Mouse (Mus musculus) forebrain, embryonic 10.5 days (tissue): ENCODE data around the gene Elovl3. TPM values are rescaled to one million over a fixed set of nuclear protein-coding genes. Genes with fewer than 3 reads are reported as not detected.

Experiments used
- DNase-seq: peaks from one replicate; pipeline ENCODE4 v3.0.0-alpha.2; 2017; ENCODE audit warnings: low spot score; ENCODE audit errors: extremely low spot score
- H3K27ac ChIP-seq: fragments of 300-500 bp; sonication (generic); 2 replicates; pipeline ENCODE4 v1.5.1; 2016; ENCODE audit warnings: mild to moderate bottlenecking
- H3K27me3 ChIP-seq: fragments of 300-500 bp; sonication (generic); 2 replicates; pipeline ENCODE4 v1.6.1; 2016; ENCODE audit warnings: mild to moderate bottlenecking; ENCODE audit not compliant: poor library complexity, severe bottlenecking
- H3K36me3 ChIP-seq: fragments of 300-500 bp; sonication (generic); replicated peaks from 2 replicates; pipeline ENCODE4 v1.6.1; 2016; ENCODE audit warnings: mild to moderate bottlenecking, moderate library complexity
- H3K4me1 ChIP-seq: fragments of 300-500 bp; sonication (generic); 2 replicates; pipeline ENCODE4 v1.6.1; 2016
- H3K4me3 ChIP-seq: fragments of 300-500 bp; sonication (generic); 2 replicates; pipeline ENCODE4 v1.5.1; 2016; ENCODE audit warnings: mild to moderate bottlenecking, moderate library complexity
- H3K9me3 ChIP-seq: fragments of 300-500 bp; sonication (generic); 2 replicates; pipeline ENCODE4 v1.6.1; 2016; ENCODE audit warnings: mild to moderate bottlenecking, moderate library complexity
- WGBS: fragments of 180-500 bp; shearing (Covaris S2); methylation state at CpG from one replicate; pipeline ENCODE4 v1.1.7; 2016; 5-methylcytosine and 5-hydroxymethylcytosine counted together
- polyA plus RNA-seq: library from polyadenylated mRNA; unstranded; fragments of >200 nt; fragmentation: Nextera tagmentation; extraction: Ambion mirVana; gene quantifications from 2 replicates; pipeline ENCODE4 v1.2.1, GENCODE M21; 2016

Gene Elovl3
- 0.07 and 0.17 TPM in 2 replicates for polyA plus RNA-seq

GRCm38 (mm10) chr19:46131694-46132525 is at the start of gene Elovl3:
Elovl3 (plus strand) TSS chr19:46131897.
- no peaks in the 10 kb centered on the region for H3K36me3 ChIP-seq
- no peak for DNase-seq
- no peak within 1 kb of the TSS for H3K27ac ChIP-seq
- H3K9me3 ChIP-seq: no peaks in the 10 kb centered on the region
- H3K4me3 ChIP-seq: peak within 1 kb of the TSS; percentile 37
- peaks cover 38% of the 10 kb centered on the region for H3K4me1 ChIP-seq
- H3K27me3 ChIP-seq: peaks cover 70% of the 10 kb centered on the region
- 2% methylated on average over 31 of the region's 31 CpGs for WGBS

- 98% methylated on average over 8 of the region's 8 CpGs for WGBS
- DNase-seq: no peak
- Histone ChIP-seq H3K27ac (no peak overlapping the region), H3K9me3 (no peaks in the 10 kb centered on the region), H3K4me3 (no peak overlapping the region), H3K36me3 (peaks cover 65% of the 10 kb centered on the region), H3K4me1 (no peaks in the 10 kb centered on the region), H3K27me3 (no peaks in the 10 kb centered on the region)
Observed at GRCm38 (mm10) chr19:46085185-46085584, 46.5 kb upstream of the Elovl3 start.

- H3K4me1 ChIP-seq: no peaks in the 10 kb centered on the region
- H3K4me3 ChIP-seq: no peak overlapping the region
- H3K27me3 ChIP-seq: no peaks in the 10 kb centered on the region
- WGBS: 62% methylated on average over 3 of the region's 3 CpGs
- H3K27ac ChIP-seq: no peak overlapping the region
- H3K36me3 ChIP-seq: peaks cover 54% of the 10 kb centered on the region
- DNase-seq: no peak
- no peaks in the 10 kb centered on the region for H3K9me3 ChIP-seq
Observed at GRCm38 (mm10) chr19:46086337-46086736, 45.4 kb upstream of the Elovl3 start.

DNA sequence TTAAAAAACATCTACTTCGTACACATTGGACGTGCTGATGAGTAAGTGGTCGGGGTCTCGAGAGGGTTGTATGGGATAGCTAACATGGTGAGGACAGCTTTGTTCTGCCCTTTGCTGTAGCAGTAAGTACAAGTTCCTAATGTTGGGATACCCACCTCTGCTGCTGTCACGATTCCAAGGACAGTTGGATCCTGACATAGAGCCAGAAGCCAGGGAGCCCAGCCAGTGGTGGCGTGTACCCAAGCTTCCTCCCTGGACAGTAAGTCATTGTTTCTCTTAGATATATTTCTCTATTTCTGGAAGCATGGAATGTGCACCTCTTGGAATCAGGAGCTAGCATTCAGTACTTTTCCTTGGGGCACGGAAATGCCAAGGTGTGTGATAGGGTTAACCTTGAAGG is 43.8 kb upstream of the Elovl3 start:
- no peaks in the 10 kb centered on the region for H3K9me3 ChIP-seq
- H3K27me3 ChIP-seq: no peaks in the 10 kb centered on the region
- no peak for DNase-seq
- H3K4me3 ChIP-seq: no peak overlapping the region
- WGBS: 88% methylated on average over 7 of the region's 7 CpGs
- no peak overlapping the region for H3K27ac ChIP-seq
- no peaks in the 10 kb centered on the region for H3K4me1 ChIP-seq
- peaks cover 38% of the 10 kb centered on the region for H3K36me3 ChIP-seq

GRCm38 (mm10) chr19:46091641-46092040 is 40.1 kb upstream of the Elovl3 start:
- Histone ChIP-seq H3K36me3 (peaks cover under 1% of the 10 kb centered on the region), H3K27ac (no peak overlapping the region), H3K4me3 (no peak overlapping the region), H3K9me3 (no peaks in the 10 kb centered on the region), H3K4me1 (no peaks in the 10 kb centered on the region), H3K27me3 (no peaks in the 10 kb centered on the region)
- DNase-seq: no peak
- WGBS: 89% methylated on average over 4 of the region's 4 CpGs

- Histone ChIP-seq H3K4me3 (no peak overlapping the region), H3K27me3 (no peaks in the 10 kb centered on the region), H3K4me1 (no peaks in the 10 kb centered on the region), H3K36me3 (no peaks in the 10 kb centered on the region), H3K27ac (no peak overlapping the region), H3K9me3 (no peaks in the 10 kb centered on the region)
- DNase-seq: no peak
- WGBS: 94% methylated on average over 2 of the region's 2 CpGs
Observed at GRCm38 (mm10) chr19:46094144-46094543, 37.6 kb upstream of the Elovl3 start.

DNA sequence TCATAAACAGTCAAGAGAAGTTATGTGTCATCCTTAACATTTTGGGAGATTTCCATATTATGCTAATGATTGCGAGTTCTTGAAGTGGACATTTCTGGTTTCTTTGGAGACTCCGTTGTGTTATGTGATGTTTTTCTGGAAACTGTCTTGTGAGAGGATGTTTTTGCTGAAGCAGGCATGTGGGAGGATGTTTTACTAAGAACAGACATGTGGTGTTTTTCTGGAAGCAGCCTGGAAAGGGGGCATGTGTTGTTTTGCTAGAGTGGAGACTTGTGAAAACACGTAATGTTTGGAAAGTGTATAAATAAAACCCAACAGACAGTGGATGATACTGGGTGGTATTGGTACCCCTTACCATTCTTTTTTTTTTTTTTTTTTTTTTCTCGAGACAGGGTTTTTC is 36.4 kb upstream of the Elovl3 start:
- WGBS: 82% methylated on average over 4 of the region's 4 CpGs
- Histone ChIP-seq H3K36me3 (no peaks in the 10 kb centered on the region), H3K27me3 (no peaks in the 10 kb centered on the region), H3K4me1 (no peaks in the 10 kb centered on the region), H3K9me3 (no peaks in the 10 kb centered on the region), H3K4me3 (no peak overlapping the region), H3K27ac (no peak overlapping the region)
- DNase-seq: no peak

GRCm38 (mm10) chr19:46096396-46096795 is 35.3 kb upstream of the Elovl3 start:
- Histone ChIP-seq H3K4me3 (no peak overlapping the region), H3K4me1 (no peaks in the 10 kb centered on the region), H3K27me3 (no peaks in the 10 kb centered on the region), H3K36me3 (no peaks in the 10 kb centered on the region), H3K9me3 (peaks cover 3% of the 10 kb centered on the region; the same call in 1 of the 2 replicates), H3K27ac (no peak overlapping the region)
- no peak for DNase-seq
- 91% methylated on average over 5 of the region's 5 CpGs for WGBS

- Histone ChIP-seq H3K4me1 (no peaks in the 10 kb centered on the region), H3K36me3 (no peaks in the 10 kb centered on the region), H3K4me3 (no peak overlapping the region), H3K9me3 (peaks cover 3% of the 10 kb centered on the region; the same call in 1 of the 2 replicates), H3K27ac (no peak overlapping the region), H3K27me3 (no peaks in the 10 kb centered on the region)
- no peak for DNase-seq
- WGBS: 94% methylated on average over 3 of the region's 3 CpGs
Observed at GRCm38 (mm10) chr19:46099561-46099960, 32.1 kb upstream of the Elovl3 start.

DNA sequence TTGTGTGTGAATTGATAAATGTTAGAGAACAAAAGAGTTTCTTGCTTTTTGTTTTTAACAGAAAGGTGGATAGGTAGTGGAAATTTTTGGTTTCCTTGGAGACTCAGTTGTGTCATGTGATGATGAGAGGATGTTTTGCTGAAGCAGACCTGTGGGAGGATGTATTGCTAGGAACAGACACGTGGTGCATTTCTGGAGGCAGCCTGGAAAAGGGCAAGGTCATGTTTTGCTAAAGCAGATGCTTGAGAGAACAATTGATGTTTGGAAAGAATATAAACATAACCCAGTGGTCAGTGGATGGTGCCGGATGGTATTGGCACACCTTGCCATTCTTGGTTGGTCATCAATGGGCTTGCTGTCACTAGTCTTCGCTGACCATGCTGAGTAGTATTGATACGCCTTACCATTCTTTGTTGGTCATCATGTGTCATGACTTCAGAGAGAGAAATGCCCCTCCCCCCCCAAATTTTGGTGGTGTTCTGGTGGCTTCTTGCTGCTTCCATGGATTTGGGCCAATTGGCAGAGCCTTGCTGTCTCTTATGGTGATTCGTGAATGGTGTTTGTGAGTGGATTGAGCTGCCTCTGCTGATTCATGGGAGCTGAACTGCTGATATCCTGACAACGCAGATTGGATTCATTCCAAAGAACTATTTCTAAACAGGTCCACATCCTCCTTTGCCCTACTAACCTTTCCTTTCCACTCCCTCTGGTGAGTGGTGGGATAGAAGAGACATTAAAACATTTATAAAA is 28.1 kb upstream of the Elovl3 start:
- no peaks in the 10 kb centered on the region for H3K36me3 ChIP-seq
- H3K9me3 ChIP-seq: peaks cover 3% of the 10 kb centered on the region; the same call in 1 of the 2 replicates
- 91% methylated on average over 6 of the region's 6 CpGs for WGBS

GRCm38 (mm10) chr19:46104187-46104557 is 27.5 kb upstream of the Elovl3 start:
- WGBS: 82% methylated on average over 2 of the region's 2 CpGs
- H3K4me3 ChIP-seq: no peak overlapping the region
- no peaks in the 10 kb centered on the region for H3K36me3 ChIP-seq
- DNase-seq: no peak
- H3K9me3 ChIP-seq: peaks cover 3% of the 10 kb centered on the region; the same call in 1 of the 2 replicates
- no peaks in the 10 kb centered on the region for H3K4me1 ChIP-seq
- no peaks in the 10 kb centered on the region for H3K27me3 ChIP-seq
- H3K27ac ChIP-seq: no peak overlapping the region

More for the DNA sequence above, 28.1 kb upstream of the Elovl3 start:
- DNase-seq: no peak
- Histone ChIP-seq H3K27ac (no peak overlapping the region), H3K4me1 (no peaks in the 10 kb centered on the region), H3K27me3 (no peaks in the 10 kb centered on the region), H3K4me3 (no peak overlapping the region)

DNA sequence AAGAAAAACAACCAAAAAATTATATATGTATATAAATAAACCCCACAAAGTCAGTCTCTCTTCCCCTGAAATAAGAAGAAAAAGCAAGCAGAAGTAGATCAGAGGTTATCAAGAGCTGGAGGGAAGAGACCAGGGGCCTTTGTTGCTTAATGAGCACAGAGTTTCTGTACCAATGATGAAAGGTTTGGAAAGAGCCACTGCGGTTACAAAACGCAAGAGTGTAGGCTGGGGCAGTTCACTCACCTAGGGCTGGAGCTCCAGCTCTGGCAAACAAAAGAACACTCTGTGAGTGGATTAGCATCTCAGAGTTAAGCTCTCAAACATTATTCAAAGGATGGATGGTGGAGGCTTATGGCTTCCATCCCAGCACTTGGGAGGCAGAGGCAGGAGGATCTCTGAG is 21.5 kb upstream of the Elovl3 start:
- 79% methylated on average over 2 of the region's 2 CpGs for WGBS
- no peaks in the 10 kb centered on the region for H3K36me3 ChIP-seq
- no peak for DNase-seq
- H3K4me3 ChIP-seq: no peak overlapping the region
- no peaks in the 10 kb centered on the region for H3K27me3 ChIP-seq
- no peak overlapping the region for H3K27ac ChIP-seq
- no peaks in the 10 kb centered on the region for H3K4me1 ChIP-seq
- H3K9me3 ChIP-seq: no peaks in the 10 kb centered on the region

DNA sequence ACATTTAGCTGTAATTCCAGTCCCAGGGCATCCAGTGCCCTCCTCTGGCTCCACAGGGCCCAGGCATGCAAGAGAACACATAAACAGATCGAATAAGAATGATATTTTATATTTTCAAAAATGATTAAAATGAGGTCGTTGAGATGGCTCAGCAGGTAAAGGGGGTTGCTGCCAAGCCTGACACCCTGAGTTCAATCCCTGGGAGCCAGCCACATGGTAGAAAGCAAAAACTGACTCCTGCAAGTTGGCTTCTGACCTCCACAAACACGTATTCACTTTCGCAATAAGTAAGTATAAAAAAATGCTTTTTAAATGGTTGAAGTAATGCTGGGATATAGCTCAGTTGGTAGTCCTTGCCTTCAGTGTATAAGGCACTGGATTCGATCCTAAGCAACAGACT is 20.9 kb upstream of the Elovl3 start:
- Histone ChIP-seq H3K4me1 (no peaks in the 10 kb centered on the region), H3K4me3 (no peak overlapping the region), H3K27me3 (no peaks in the 10 kb centered on the region), H3K27ac (no peak overlapping the region), H3K36me3 (no peaks in the 10 kb centered on the region), H3K9me3 (no peaks in the 10 kb centered on the region)
- 88% methylated on average over 5 of the region's 5 CpGs for WGBS
- DNase-seq: no peak
